Mouse (Mus musculus) cortical plate, adult 2 months (tissue): ENCODE data around the gene Slfn14. TPM values are rescaled to one million over a fixed set of nuclear protein-coding genes. Genes with fewer than 3 reads are reported as not detected.
"Not testable (repeated sequence)": the region's sequence is repeated elsewhere in the genome, so short reads cannot be mapped to it uniquely, and the experiment has no call there.

Experiments
- H3K27ac ChIP-seq: fragments of 200-500 bp; 2 replicates; pipeline ENCODE4 v1.5.1; 2012; ENCODE audit warnings: low read length, control low read depth, inconsistent platforms; ENCODE audit not compliant: insufficient read depth
- H3K4me1 ChIP-seq: fragments of 200-500 bp; 2 replicates; pipeline ENCODE4 v1.6.1; 2011; ENCODE audit warnings: low read length; ENCODE audit not compliant: control insufficient read depth, insufficient read depth
- H3K4me3 ChIP-seq: fragments of 200-500 bp; 2 replicates; pipeline ENCODE4 v1.5.1; 2011; ENCODE audit warnings: mild to moderate bottlenecking, low read length, control low read depth; ENCODE audit not compliant: insufficient read depth
- CTCF ChIP-seq: fragments of 200-500 bp; IDR thresholded peaks from 2 replicates; pipeline ENCODE4 v1.5.1; 2011; ENCODE audit warnings: mild to moderate bottlenecking, control low read depth, low read length; ENCODE audit not compliant: insufficient read depth; ENCODE audit errors: extremely low read depth
- POLR2A ChIP-seq: fragments of 200-500 bp; IDR thresholded peaks from 2 replicates; pipeline ENCODE4 v1.6.1; 2011; ENCODE audit warnings: mild to moderate bottlenecking, low read length, control low read depth; ENCODE audit not compliant: insufficient read depth; ENCODE audit errors: extremely low read depth
- polyA plus RNA-seq: library from polyadenylated mRNA; depleted of rRNA; stranded (reverse); fragments of >200 nt; gene quantifications from 2 replicates; pipeline ENCODE4 v1.2.3, GENCODE M21; 2012; rRNA removed

Slfn14 gene
- polyA plus RNA-seq = not detected in 2 replicates

DNA sequence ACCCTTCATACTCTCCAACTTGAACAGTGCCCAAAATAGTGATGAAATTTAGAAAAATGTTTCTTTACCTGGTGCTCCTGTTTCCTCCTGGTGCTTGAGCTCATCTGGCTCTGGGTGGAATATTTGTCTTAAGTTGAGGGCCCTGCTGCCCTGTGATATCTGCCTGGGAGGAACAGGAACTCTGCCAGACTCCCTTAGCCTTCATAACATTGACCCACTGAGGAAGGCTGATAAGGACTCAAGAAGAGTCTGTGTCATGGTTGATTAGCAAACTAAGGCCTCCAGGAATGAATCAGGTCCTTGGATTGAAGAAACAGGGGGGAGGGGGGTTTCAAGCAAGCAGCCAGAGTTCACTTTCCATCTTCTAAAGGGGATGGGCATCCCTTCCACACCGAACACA, at the start of gene Slfn14:
Gene Slfn14 (minus strand): TSS at position 161 of the 400 bp plus-strand sequence.
- no peak for TF ChIP-seq POLR2A
- TF ChIP-seq CTCF = no peak
- H3K27ac ChIP-seq = no peak within 1 kb of the TSS
- no peak within 1 kb of the TSS for H3K4me3 ChIP-seq

DNA sequence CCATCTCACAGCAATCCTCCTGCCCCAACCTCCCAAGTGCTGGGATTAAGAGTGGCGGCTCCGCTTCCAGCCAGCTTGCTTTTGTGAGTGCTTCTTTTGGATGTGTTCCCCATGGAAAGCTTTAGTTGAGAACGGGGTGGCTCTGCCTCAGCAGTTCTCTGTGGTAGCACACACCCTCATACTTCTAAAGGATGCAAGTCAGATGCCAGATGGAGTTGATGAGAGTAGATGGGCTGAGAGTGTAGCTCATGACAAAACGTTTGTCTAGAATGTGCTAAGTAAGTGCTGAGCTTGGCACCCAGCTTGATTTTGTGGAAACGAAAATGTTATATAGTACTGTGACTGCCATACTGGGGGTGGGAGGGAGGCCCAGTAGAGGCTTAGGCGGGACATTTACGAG, 49.3 kb upstream of the Slfn14 start:
- Histone ChIP-seq H3K4me3 (no peak overlapping the region), H3K27ac (no peak overlapping the region), H3K4me1 (peaks cover 6% of the 10 kb centered on the region; the same call in 1 of the 2 replicates)
- no peak for TF ChIP-seq POLR2A

More for the DNA sequence above, at the start of gene Slfn14:
- H3K4me1 ChIP-seq = peaks cover 2% of the 10 kb centered on the region; the same call in 1 of the 2 replicates

DNA sequence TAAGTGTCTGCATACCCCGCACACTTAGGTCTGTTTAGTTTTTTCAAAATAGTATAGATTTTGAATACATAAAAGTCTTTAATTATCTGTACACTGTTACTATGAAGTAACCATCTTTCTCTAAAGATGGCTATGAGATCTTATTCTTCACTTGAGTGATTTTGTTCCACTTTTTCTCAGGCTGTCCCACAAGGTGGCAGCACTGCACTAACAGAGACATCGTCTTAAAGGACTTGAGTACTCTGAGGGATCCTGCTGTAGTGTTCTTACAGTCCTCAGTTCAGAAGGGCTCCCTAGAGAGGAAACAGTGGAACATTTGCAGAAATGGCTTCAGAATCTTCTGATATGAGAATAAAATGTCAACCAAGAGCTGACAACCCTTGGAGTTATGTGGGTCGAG, 40.9 kb upstream of the Slfn14 start:
- TF ChIP-seq POLR2A = no peak
- peak; percentile 60; the same call in 1 of the 2 replicates for TF ChIP-seq CTCF
- Histone ChIP-seq H3K4me1 (no peaks in the 10 kb centered on the region), H3K4me3 (no peak overlapping the region), H3K27ac (no peak overlapping the region)

DNA sequence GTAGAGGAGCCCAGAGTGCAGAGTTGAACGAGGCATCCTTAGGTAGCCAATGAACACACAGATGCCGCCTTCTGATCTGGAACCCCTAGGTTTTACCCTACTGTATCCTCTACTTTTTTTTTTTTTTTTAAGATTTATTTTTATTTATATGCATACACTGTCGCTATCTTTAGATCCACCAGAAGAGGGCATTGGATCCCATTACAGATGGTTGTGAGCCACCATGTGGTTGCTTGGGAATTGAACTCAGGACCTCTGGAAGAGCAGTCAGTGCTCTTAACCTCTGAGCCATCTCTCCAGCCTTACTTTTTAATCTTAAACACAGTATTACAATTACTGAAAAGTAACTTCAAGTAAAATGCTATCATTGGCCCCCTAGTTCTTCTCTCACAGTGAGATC, 40.2 kb upstream of the Slfn14 start:
- not testable (repeated sequence) for H3K4me3 ChIP-seq, H3K4me1 ChIP-seq, H3K27ac ChIP-seq

DNA sequence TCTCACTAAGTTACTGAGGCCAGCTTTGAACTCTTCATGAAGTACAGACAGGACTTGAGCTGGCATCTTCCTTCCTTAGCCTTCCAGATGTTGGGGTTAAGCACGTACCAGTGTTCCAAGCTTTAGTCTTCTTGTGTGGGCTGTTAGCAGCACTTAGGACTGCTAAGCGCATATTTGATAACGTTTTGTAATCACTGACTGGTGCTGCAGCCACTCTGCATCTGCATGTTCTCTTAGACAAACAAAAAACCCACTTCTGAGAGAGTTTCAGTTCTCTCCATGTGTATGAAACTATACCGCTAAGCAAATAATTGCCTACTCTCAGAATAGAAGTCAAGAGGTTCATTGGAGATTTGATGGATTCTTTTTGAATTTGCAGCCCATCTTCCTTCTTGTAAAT, 32.5 kb upstream of the Slfn14 start:
- Histone ChIP-seq H3K27ac (no peak overlapping the region), H3K4me1 (peaks cover 3% of the 10 kb centered on the region)
- no peak for TF ChIP-seq CTCF

DNA sequence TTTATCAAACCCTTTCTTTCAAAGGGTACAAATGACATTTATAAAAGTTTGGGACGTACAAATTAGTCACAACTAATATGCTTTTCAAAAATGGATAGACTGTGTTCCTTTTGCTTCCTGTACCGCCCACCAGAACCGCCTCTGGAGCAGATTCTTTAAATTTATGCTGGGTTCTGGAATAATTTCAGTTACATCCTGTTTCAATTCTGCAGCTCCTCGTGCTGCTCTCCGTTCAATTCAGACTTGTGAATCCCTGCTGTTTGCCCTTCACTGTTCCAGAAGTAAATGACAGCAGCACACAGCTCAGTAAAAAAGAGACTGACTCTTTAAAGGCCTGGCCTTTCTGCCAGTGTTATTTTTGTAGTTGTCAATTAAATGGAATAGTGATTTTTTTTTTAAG, 25.9 kb upstream of the Slfn14 start:
- no peak overlapping the region for H3K4me3 ChIP-seq

More for the DNA sequence above, 32.5 kb upstream of the Slfn14 start:
- no peak overlapping the region for H3K4me3 ChIP-seq

DNA sequence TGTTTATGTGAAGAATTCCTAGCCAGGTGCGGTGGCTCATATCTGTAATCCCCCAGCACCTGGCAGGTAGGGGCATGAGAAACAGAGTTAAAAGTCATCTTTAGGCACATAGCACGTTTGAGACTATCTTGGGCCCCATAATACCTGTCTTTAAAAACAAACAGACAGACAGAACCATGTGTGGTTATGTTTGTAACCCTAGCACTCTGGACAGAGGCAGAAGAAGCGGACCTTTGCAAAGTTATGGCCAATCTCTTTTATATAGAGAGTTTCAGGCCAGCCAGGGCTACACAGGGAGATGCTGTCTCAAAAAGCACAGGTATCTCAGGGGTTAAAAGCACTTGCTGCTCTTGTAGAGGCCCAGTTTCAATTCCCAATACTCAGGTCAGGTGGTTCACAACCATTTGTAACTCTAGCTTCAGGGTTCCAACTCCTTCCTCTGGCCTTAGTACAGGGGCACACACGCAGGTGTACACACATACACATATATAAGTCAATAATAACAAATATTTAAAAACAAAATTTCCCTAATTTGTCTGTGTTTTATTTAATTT, 20.3 kb upstream of the Slfn14 start:
- TF ChIP-seq POLR2A = no peak
- no peak for TF ChIP-seq CTCF
- Histone ChIP-seq H3K4me3 (no peak overlapping the region), H3K27ac (no peak overlapping the region), H3K4me1 (peaks cover 8% of the 10 kb centered on the region)

More for the DNA sequence above, 25.9 kb upstream of the Slfn14 start:
- peaks cover 7% of the 10 kb centered on the region for H3K4me1 ChIP-seq
- TF ChIP-seq POLR2A (no peak), CTCF (no peak)
- H3K27ac ChIP-seq = no peak overlapping the region

DNA sequence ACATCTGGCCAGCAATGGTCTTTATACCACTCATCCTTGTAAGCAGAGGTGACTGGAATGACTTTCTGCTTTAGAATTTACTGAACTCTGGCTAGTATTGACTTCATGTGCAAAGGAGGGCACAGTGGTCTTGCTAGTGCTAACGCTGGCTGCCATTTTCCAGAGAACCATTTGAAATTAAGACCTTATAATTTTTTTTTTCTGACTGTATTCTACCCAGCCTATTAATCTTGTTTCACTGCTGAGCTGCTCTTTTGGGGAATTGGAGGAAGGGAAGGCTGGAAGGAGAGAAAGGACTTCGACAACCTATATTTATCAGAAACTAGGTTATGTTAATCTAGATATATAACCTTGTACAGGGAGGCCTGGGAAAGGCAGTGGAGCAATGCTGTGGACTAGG, 18.0 kb upstream of the Slfn14 start:
- Histone ChIP-seq H3K4me1 (peaks cover 8% of the 10 kb centered on the region), H3K4me3 (peak overlapping the region; percentile 36; the same call in 1 of the 2 replicates), H3K27ac (no peak overlapping the region)
- TF ChIP-seq POLR2A = no peak
- TF ChIP-seq CTCF = no peak

DNA sequence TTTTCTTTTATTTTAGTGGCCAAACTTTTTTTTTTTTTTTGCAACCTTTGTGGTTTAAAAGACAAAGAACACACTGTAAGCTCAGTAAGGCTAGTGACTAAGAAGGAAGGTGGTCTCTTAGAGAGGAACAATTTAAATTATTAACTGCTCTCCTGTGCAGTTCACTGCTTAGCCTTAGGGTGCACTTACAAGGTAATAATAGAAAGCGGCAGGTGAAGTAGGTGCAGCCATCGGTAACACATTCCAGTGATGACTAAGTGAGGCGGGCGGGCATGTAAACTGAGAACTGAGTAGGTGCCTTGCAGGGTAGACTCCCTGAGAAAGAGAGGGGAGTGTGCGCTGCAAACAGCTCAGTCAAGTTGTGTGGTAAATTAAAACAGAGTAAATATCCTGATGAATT, 17.2 kb upstream of the Slfn14 start:
- H3K4me1 ChIP-seq = peaks cover 8% of the 10 kb centered on the region
- H3K27ac ChIP-seq = no peak overlapping the region
- peak overlapping the region; percentile 96 for H3K4me3 ChIP-seq
- TF ChIP-seq CTCF (no peak), POLR2A (no peak)

DNA sequence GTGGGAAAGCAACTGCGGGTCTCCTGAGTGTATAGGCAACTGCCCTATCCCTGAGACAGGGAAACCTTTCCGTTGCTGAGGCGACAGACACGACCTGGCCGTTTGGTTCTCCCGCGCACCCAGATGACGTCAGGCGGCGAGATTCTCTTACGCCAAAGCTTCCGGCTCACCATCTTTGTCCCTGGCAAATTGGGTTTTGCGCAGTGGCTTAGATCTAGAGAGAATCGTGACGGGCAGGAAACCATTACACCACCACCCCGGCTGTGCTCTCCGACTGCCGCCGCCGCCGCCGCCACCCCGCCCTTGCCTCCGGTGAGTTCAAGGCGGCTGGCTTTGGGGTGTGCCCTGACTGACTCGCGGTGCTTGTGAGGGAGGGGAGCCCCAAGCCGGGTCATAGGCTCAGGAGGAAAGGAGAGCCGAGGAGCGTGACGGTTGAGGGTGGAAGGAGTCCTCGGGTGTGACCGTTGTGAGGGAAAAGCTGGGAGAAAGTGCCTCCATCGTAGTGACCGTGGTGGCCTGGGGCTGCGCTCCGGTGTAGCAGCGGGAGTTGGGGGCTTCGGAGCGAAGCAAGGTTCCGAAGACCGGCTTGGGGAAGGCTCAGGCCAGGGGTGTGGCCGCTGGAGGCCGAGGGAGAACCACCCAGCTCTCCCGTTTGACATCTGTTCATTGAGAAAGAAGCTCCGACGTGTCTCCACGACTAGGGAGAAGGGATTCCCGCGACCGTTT, 16.2 kb upstream of the Slfn14 start, which contains the start of gene Pex12:
Gene Pex12 (minus strand): TSS at position 61 of the 726 bp plus-strand sequence.
- Histone ChIP-seq H3K4me1 (peaks cover 6% of the 10 kb centered on the region), H3K27ac (peak within 1 kb of the TSS; percentile 98), H3K4me3 (peak within 1 kb of the TSS; percentile 96)
- TF ChIP-seq CTCF (no peak), POLR2A (peak; percentile 80)

DNA sequence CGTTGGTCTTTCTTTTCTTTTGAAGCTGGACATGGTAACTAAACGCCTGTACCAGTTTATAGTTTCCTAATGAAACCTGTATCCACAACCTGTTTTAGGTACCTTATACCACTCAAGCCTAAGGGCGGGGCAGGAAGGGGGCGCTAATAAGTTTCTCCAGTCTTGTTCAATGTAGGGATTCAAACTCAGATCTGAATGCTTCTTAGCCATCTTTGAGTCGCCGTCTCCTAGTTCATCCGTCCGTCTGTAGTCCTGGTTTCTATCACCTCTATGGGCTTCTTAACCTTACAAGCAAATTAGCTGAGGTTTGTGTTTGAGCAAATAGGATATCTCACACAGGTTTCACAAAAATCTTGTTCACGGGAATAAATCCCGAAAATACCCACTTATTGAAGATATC, 15.6 kb upstream of the Slfn14 start:
- peak overlapping the region; percentile 96 for H3K4me3 ChIP-seq
- H3K27ac ChIP-seq = peak overlapping the region; percentile 11; the same call in 1 of the 2 replicates
- peaks cover 6% of the 10 kb centered on the region for H3K4me1 ChIP-seq
- TF ChIP-seq POLR2A (no peak), CTCF (no peak)
